Mouse (Mus musculus): Measurements from ENCODE around the gene Arhgap40. TPM values are rescaled to one million over a fixed set of nuclear protein-coding genes. Genes with fewer than 3 reads are reported as not detected.

Gene Arhgap40
- polyA plus RNA-seq, 1 experiment from 2014 or later, result not detected

GRCm38 (mm10) chr2:158590495-158590894 is 77.9 kb downstream of the Arhgap40 start:
- Histone ChIP-seq H3K27me3 (replicated peaks) (peaks cover 38% of the 10 kb centered on the region), H3K36me3 (no peaks in the 10 kb centered on the region), H3K27ac (no peak overlapping the region), H3K9me3 (replicated peaks) (no peaks in the 10 kb centered on the region), H3K4me2 (no peak overlapping the region), H3K4me1 (no peaks in the 10 kb centered on the region), H3K9ac (no peak overlapping the region), H3K4me3 (no peak overlapping the region)
- ATAC-seq, result no peak
- WGBS (ENCODE audit: insufficient replicate concordance), result 43% methylated on average over 3 of the region's 3 CpGs

GRCm38 (mm10) chr2:158591286-158591685 is 78.7 kb downstream of the Arhgap40 start:
- H3K36me3 ChIP-seq, result no peaks in the 10 kb centered on the region
- no peak overlapping the region for H3K27ac ChIP-seq
- peaks cover 46% of the 10 kb centered on the region for H3K27me3 ChIP-seq (replicated peaks)
- H3K9ac ChIP-seq, result no peak overlapping the region
- no peak overlapping the region for H3K4me3 ChIP-seq
- no peaks in the 10 kb centered on the region for H3K4me1 ChIP-seq
- no peaks in the 10 kb centered on the region for H3K9me3 ChIP-seq (replicated peaks)
- 41% methylated on average over 5 of the region's 5 CpGs for WGBS (ENCODE audit: insufficient replicate concordance)
- H3K4me2 ChIP-seq, result no peak overlapping the region
- ATAC-seq, result no peak

DNA sequence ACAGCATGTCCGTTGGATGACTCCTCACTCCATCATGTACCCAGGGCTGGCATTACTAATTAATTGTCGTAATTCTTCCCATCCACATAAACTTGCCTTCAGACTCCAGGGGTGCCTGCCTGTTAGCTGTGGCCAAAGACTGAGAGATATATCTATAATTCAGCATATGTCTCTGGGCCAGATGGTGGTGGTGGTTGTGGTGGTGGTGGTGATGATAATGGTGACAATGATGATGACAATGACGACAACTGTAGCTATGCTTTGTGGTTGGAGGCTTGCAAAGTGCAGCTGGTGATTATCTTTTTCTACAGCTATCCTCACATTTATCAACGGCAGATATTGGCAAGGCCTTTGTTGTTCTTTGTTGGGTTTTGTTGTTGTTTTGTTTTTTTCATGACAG is 80.8 kb downstream of the Arhgap40 start:
- Histone ChIP-seq H3K27ac (no peak overlapping the region), H3K4me3 (no peak overlapping the region), H3K9me3 (replicated peaks) (no peaks in the 10 kb centered on the region), H3K4me2 (no peak overlapping the region), H3K4me1 (no peaks in the 10 kb centered on the region), H3K27me3 (replicated peaks) (peaks cover 52% of the 10 kb centered on the region), H3K9ac (no peak overlapping the region), H3K36me3 (no peaks in the 10 kb centered on the region)
- WGBS (ENCODE audit: insufficient replicate concordance), result 47% methylated on average over 4 of the region's 4 CpGs
- ATAC-seq, result no peak

GRCm38 (mm10) chr2:158595103-158595502 is 82.5 kb downstream of the Arhgap40 start:
- 3% methylated on average over 12 of the region's 12 CpGs for WGBS (ENCODE audit: insufficient replicate concordance)
- Histone ChIP-seq H3K4me3 (no peak overlapping the region), H3K27ac (no peak overlapping the region), H3K4me1 (no peaks in the 10 kb centered on the region), H3K9me3 (replicated peaks) (no peaks in the 10 kb centered on the region), H3K4me2 (no peak overlapping the region), H3K27me3 (replicated peaks) (peaks cover 61% of the 10 kb centered on the region), H3K36me3 (no peaks in the 10 kb centered on the region), H3K9ac (no peak overlapping the region)
- no peak for ATAC-seq

DNA sequence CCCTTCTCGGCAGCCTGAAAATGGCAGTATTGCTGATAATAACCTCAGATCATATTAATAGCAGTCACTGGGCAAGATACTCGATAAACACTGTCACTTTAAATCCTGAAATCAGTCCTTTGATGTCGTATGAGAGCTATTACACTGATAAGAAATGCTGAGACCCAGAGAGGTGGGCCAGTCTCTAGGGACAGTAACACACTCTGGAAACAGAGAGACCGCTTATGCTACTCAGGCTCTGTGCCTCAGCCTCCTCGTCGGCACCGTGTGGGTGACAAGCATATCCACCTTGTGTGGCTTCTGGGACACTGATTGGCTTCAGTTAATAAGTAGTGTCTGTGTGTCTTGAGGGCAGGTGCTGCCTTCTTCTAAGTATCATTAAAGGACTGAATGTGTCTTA is 83.0 kb downstream of the Arhgap40 start:
- no peak overlapping the region for H3K27ac ChIP-seq
- no peaks in the 10 kb centered on the region for H3K36me3 ChIP-seq
- H3K4me3 ChIP-seq, result no peak overlapping the region
- no peak for ATAC-seq
- no peaks in the 10 kb centered on the region for H3K4me1 ChIP-seq
- H3K4me2 ChIP-seq, result no peak overlapping the region
- H3K9ac ChIP-seq, result no peak overlapping the region
- WGBS (ENCODE audit: insufficient replicate concordance), result 31% methylated on average over 7 of the region's 7 CpGs
- H3K9me3 ChIP-seq (replicated peaks), result no peaks in the 10 kb centered on the region
- H3K27me3 ChIP-seq (replicated peaks), result peaks cover 66% of the 10 kb centered on the region

GRCm38 (mm10) chr2:158596803-158597202 is 84.2 kb downstream of the Arhgap40 start:
- WGBS (ENCODE audit: insufficient replicate concordance), result 15% methylated on average over 1 of the region's 1 CpGs
- H3K27ac ChIP-seq, result no peak overlapping the region
- H3K9me3 ChIP-seq (replicated peaks), result no peaks in the 10 kb centered on the region
- H3K36me3 ChIP-seq, result no peaks in the 10 kb centered on the region
- peaks cover 66% of the 10 kb centered on the region for H3K27me3 ChIP-seq (replicated peaks)
- ATAC-seq, result no peak
- H3K4me1 ChIP-seq, result no peaks in the 10 kb centered on the region
- H3K4me3 ChIP-seq, result no peak overlapping the region
- no peak overlapping the region for H3K4me2 ChIP-seq
- no peak overlapping the region for H3K9ac ChIP-seq

Other genes starting within 250 kb of the Arhgap40 start
- 12.9 and 14.4 TPM in 2 replicates for gene Lbp, start 206.3 kb upstream of the Arhgap40 start, polyA plus RNA-seq (2016; fragmentation: Nextera tagmentation; extraction: Ambion mirVana)
- gene Snhg11, start 137.2 kb upstream of the Arhgap40 start, polyA plus RNA-seq (2016; fragmentation: Nextera tagmentation; extraction: Ambion mirVana), result 2.2 and 2.4 TPM in 2 replicates
- 10.5 TPM in 2 replicates for gene Ralgapb, start 102.9 kb upstream of the Arhgap40 start, polyA plus RNA-seq (2016; fragmentation: Nextera tagmentation; extraction: Ambion mirVana)
- not detected in 2 replicates for gene Adig, start 10.2 kb upstream of the Arhgap40 start, polyA plus RNA-seq (2016; fragmentation: Nextera tagmentation; extraction: Ambion mirVana)
- not detected in 2 replicates for gene Slc32a1, start 98.0 kb downstream of the Arhgap40 start, polyA plus RNA-seq (2016; fragmentation: Nextera tagmentation; extraction: Ambion mirVana)
- 12.5 and 13.3 TPM in 2 replicates for gene Actr5, start 112.1 kb downstream of the Arhgap40 start, polyA plus RNA-seq (2016; fragmentation: Nextera tagmentation; extraction: Ambion mirVana)
- 1.9 and 2.0 TPM in 2 replicates for gene Ppp1r16b, start 152.6 kb downstream of the Arhgap40 start, polyA plus RNA-seq (2016; fragmentation: Nextera tagmentation; extraction: Ambion mirVana)